Mouse (Mus musculus): ENCODE measurements around the gene Mapk14.

DNA sequence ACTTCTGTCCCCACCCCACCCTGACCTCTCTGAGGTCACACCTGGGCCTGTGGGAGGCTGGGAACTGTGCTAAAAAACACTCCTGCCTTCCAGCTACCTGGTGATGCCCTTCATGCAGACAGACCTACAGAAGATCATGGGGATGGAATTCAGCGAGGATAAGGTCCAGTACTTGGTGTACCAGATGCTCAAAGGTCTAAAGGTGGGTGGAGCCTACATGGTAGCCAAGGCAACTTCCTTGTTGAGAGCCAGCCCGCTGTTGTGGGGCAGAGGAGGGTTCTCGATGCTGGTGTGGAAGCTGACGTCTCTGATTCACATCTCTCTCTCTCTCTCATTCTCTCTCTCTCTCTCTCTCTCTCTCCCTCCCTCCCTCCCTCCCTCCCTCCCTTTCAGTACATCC is 84.0 kb downstream of the Mapk14 start:
- TF ChIP-seq EP300 (IDR thresholded peaks at IDR 0.05; ENCODE audit: insufficient read depth, low read depth, low read length) (no peak), CTCF (IDR thresholded peaks at IDR 0.05) (no peak)
